Mouse (Mus musculus) MEL (cell line): ENCODE measurements around the gene Frs2. TPM values are rescaled to one million over a fixed set of nuclear protein-coding genes. Genes with fewer than 3 reads are reported as not detected.

Experiments used
- DNase-seq: peaks from one replicate; pipeline ENCODE4 v3.0.0; 2011; ENCODE audit warnings: low read depth, low spot score
- H3K27ac ChIP-seq: 2 replicates; pipeline ENCODE4 v1.5.1; 2012; ENCODE audit warnings: low read depth, mild to moderate bottlenecking, control low read depth, low read length, moderate library complexity; ENCODE audit not compliant: control insufficient read depth
- H3K27me3 ChIP-seq, 2 experiments: fragments of 150-350 bp in 1 of 2; sonication (generic) in 1 of 2; 2 replicates each; pipeline ENCODE4 v1.6.1; 2012; ENCODE audit warnings: low read length in 2 of 2, mild to moderate bottlenecking in 2 of 2, improper control_type of control experiment in 1 of 2, moderate library complexity in 1 of 2; ENCODE audit not compliant: insufficient read depth in 2 of 2, control insufficient read depth in 1 of 2
- H3K36me3 ChIP-seq, 2 experiments: 2 replicates each; pipeline ENCODE4 v1.6.1; 2012 to 2014; ENCODE audit warnings: low read length in 2 of 2, improper control_type of control experiment in 1 of 2, inconsistent platforms in 1 of 2, mild to moderate bottlenecking in 1 of 2; ENCODE audit not compliant: insufficient read depth in 2 of 2, control insufficient read depth in 1 of 2
- H3K4me1 ChIP-seq, 2 experiments: fragments of 150-350 bp in 1 of 2; sonication (generic) in 1 of 2; 2 replicates each; pipeline ENCODE4 v1.6.1; 2012; ENCODE audit warnings: low read length in 2 of 2, improper control_type of control experiment in 1 of 2, mild to moderate bottlenecking in 1 of 2; ENCODE audit not compliant: insufficient read depth in 2 of 2, control insufficient read depth in 1 of 2
- H3K4me3 ChIP-seq, 2 experiments: fragments of 150-350 bp in 1 of 2; sonication (generic) in 1 of 2; 2 replicates each; pipeline ENCODE4 v1.5.1; 2012; ENCODE audit warnings: low read depth in 2 of 2, low read length in 2 of 2, mild to moderate bottlenecking in 2 of 2, moderate library complexity in 2 of 2, control low read depth in 1 of 2, improper control_type of control experiment in 1 of 2; ENCODE audit not compliant: control insufficient read depth in 1 of 2, insufficient read depth in 1 of 2
- H3K79me2 ChIP-seq: 2 replicates; pipeline ENCODE4 v1.6.1; 2012; ENCODE audit warnings: mild to moderate bottlenecking, low read length, moderate library complexity; ENCODE audit not compliant: control insufficient read depth, poor library complexity, insufficient read depth
- H3K9ac ChIP-seq: 2 replicates; pipeline ENCODE4 v1.6.1; 2012; ENCODE audit warnings: low read depth, mild to moderate bottlenecking, control low read depth, low read length, moderate library complexity; ENCODE audit not compliant: control insufficient read depth, poor library complexity, severe bottlenecking
- H3K9me3 ChIP-seq: fragments of 150-350 bp; sonication (generic); replicated peaks from 2 replicates; pipeline ENCODE4 v1.6.1; 2012; ENCODE audit warnings: mild to moderate bottlenecking, low read length, improper control_type of control experiment, moderate library complexity; ENCODE audit not compliant: insufficient read depth
- CHD1 ChIP-seq: IDR thresholded peaks from 2 replicates; pipeline ENCODE4 v1.6.1; 2012; ENCODE audit warnings: low read depth, mild to moderate bottlenecking, inconsistent platforms, low read length, improper control_type of control experiment
- E2F4 ChIP-seq: IDR thresholded peaks from 2 replicates; pipeline ENCODE4 v1.6.1; 2011; ENCODE audit warnings: low read depth, low read length, improper control_type of control experiment, borderline replicate concordance
- HCFC1 ChIP-seq: IDR thresholded peaks from 2 replicates; pipeline ENCODE4 v1.6.1; 2012; ENCODE audit warnings: low read depth, mild to moderate bottlenecking, inconsistent platforms, low read length, improper control_type of control experiment, moderate library complexity
- MAX ChIP-seq: IDR thresholded peaks from 2 replicates; pipeline ENCODE4 v1.6.1; 2011; ENCODE audit warnings: low read length, improper control_type of control experiment
- MAZ ChIP-seq: IDR thresholded peaks from 2 replicates; pipeline ENCODE4 v1.6.1; 2012; ENCODE audit warnings: low read depth, mild to moderate bottlenecking, inconsistent platforms, low read length, improper control_type of control experiment
- NELFE ChIP-seq: IDR thresholded peaks from 2 replicates; pipeline ENCODE4 v1.6.1; 2011; ENCODE audit warnings: low read depth, low read length, improper control_type of control experiment
- NRF1 ChIP-seq: IDR thresholded peaks from 2 replicates; pipeline ENCODE4 v1.6.1; 2014; ENCODE audit warnings: low read depth, mild to moderate bottlenecking, inconsistent platforms, low read length, improper control_type of control experiment, moderate library complexity; ENCODE audit not compliant: poor library complexity, insufficient read depth, severe bottlenecking
- POLR2AphosphoS5 ChIP-seq: IDR thresholded peaks from 2 replicates; pipeline ENCODE4 v1.6.1; 2012; ENCODE audit warnings: low read depth, borderline replicate concordance, mild to moderate bottlenecking, inconsistent platforms, low read length, moderate library complexity, mixed read lengths
- RAD21 ChIP-seq: IDR thresholded peaks from 2 replicates; pipeline ENCODE4 v1.6.1; 2011; ENCODE audit warnings: mild to moderate bottlenecking, low read depth, low read length, improper control_type of control experiment
- USF2 ChIP-seq, 2 experiments: IDR thresholded peaks; 2 replicates each; pipeline ENCODE4 v1.6.1; 2011 to 2012; ENCODE audit warnings: improper control_type of control experiment in 2 of 2, low read length in 2 of 2, borderline replicate concordance in 1 of 2, inconsistent platforms in 1 of 2, low read depth in 1 of 2, mild to moderate bottlenecking in 1 of 2; ENCODE audit not compliant: insufficient read depth in 1 of 2
- ZC3H11A ChIP-seq: IDR thresholded peaks from 2 replicates; pipeline ENCODE4 v1.6.1; 2012; ENCODE audit warnings: low read depth, mild to moderate bottlenecking, inconsistent platforms, low read length, improper control_type of control experiment
- polyA plus RNA-seq, 2 experiments: library from polyadenylated mRNA; stranded (reverse) in 1 of 2; unstranded in 1 of 2; fragments of >175 nt in 1 of 2; fragments of >200 nt in 1 of 2; gene quantifications; 2 replicates each; pipeline versions ENCODE4 v1.2.1 to v1.2.4; 2012; ENCODE audit warnings: low replicate concordance in 2 of 2, low read depth in 1 of 2; ENCODE audit not compliant: insufficient read length in 2 of 2, insufficient read depth in 1 of 2, missing spikeins in 1 of 2
- total RNA-seq: library from RNA; depleted of rRNA; stranded (reverse); fragments of 300-350 nt; gene quantifications from 2 replicates; pipeline ENCODE4 v1.2.3, GENCODE M21; 2012

Frs2 gene
- total and polyA plus RNA-seq, 3 experiments = 6.7 to 129 (median 11.8) TPM

DNA sequence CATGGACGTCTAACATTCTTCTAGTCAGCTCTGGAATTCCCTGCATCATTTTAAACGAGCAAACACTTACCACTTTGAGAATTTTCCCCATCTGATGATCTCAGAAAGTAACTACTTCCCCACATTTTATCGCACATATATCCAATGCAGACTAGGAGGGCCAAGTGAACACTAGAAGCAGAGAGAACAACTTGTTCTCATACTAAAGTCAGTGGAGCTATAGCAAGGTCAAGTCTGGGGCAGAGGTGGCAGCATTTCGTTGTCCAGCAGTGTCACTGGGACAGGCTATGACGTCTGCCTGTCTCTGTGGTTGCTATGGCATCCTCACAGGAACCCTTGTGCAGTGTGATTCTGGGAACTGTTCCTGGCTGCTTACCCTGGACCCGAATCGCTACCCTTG is 36.9 kb downstream of the Frs2 start:
- DNase-seq = no peak
- H3K4me3 ChIP-seq = no peak overlapping the region
- H3K9ac ChIP-seq = no peak overlapping the region
- H3K36me3 ChIP-seq = peaks cover 0 to 10% of the 10 kb centered on the region in 2 experiments; a peak in 3 of 4 replicates
- H3K27me3 ChIP-seq = no peaks in the 10 kb centered on the region
- no peak overlapping the region for H3K27ac ChIP-seq
- TF ChIP-seq RAD21 = no peak
- H3K4me1 ChIP-seq = peaks cover 12 to 16% of the 10 kb centered on the region in 2 experiments
- H3K9me3 ChIP-seq = no peaks in the 10 kb centered on the region
- H3K79me2 ChIP-seq = peaks cover 21% of the 10 kb centered on the region

DNA sequence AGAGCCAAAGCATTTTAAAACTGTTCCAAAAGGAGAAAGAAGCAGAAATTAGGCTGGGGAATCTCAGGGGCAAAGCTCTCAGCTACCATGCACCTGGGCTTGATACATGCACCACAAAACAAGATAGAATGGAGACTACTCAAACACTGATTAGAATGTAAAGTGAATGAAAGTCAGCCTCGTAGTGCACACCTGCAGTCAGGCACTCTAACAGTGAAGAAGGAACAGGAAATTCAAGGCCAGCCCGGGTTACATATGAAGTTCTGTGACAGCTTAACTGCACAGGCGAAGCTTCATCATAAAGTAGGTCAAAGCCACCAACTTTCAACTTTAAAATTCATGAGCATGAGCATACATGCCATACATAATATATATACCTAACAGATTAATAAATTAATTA is 38.1 kb downstream of the Frs2 start:
- no peak overlapping the region for H3K4me3 ChIP-seq
- TF ChIP-seq NRF1 (no peak), HCFC1 (no peak), USF2 (IDR thresholded peaks at IDR 0.05; ENCODE audit: borderline replicate concordance in 1 of 2, insufficient read depth in 1 of 2, low read depth in 1 of 2, low read length in 2 of 2) (no peak), ZC3H11A (no peak), MAX (no peak), CHD1 (no peak), POLR2AphosphoS5 (no peak), E2F4 (no peak), MAZ (no peak), NELFE (no peak)
- no peaks in the 10 kb centered on the region for H3K9me3 ChIP-seq
- DNase-seq = no peak
- no peaks in the 10 kb centered on the region for H3K27me3 ChIP-seq
- H3K36me3 ChIP-seq = peaks cover 0 to 14% of the 10 kb centered on the region in 2 experiments; a peak in 3 of 4 replicates
- H3K79me2 ChIP-seq = peaks cover 21% of the 10 kb centered on the region
- H3K4me1 ChIP-seq = peaks cover 10 to 17% of the 10 kb centered on the region in 2 experiments
- no peak overlapping the region for H3K9ac ChIP-seq
- no peak overlapping the region for H3K27ac ChIP-seq

DNA sequence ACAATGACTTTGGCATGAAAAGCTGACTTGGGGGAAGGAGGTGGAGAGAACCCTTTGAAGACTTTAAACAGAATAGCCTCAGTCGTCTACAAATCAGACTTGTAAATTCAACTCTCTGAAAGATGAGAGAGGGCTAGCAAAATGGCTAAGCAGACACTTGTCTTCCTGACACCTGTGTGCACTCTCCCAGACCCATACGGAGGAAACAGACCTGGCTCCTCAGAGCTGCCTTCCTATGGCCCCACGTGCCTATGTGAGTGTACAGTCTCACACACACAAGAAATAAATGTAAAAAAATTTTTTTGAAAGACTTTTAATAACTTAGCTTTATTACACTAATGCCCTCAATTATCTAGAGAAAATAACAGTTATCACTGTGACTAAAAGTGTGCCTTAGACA is 41.6 kb downstream of the Frs2 start:
- DNase-seq = no peak
- Histone ChIP-seq H3K79me2 (peaks cover 18% of the 10 kb centered on the region), H3K4me1 (peaks cover 16 to 20% of the 10 kb centered on the region in 2 experiments), H3K9me3 (no peaks in the 10 kb centered on the region), H3K27ac (peak overlapping the region; percentile 45), H3K36me3 (peaks cover 0 to 24% of the 10 kb centered on the region in 2 experiments; a peak in 2 of 4 replicates), H3K4me3 (no peak overlapping the region; a peak in 1 of 4 replicates), H3K27me3 (no peaks in the 10 kb centered on the region), H3K9ac (no peak overlapping the region)
- TF ChIP-seq RAD21 = no peak
- 0 out of 2 replicates have a peak, but pooled peaks have one; percentile 13 for TF ChIP-seq MAX
